Mouse (Mus musculus): Measurements from ENCODE around the gene Fam181a.

- TF ChIP-seq POLR2A (IDR thresholded peaks at IDR 0.05; ENCODE audit: low read depth, low read length): no peak
- TF ChIP-seq CTCF (IDR thresholded peaks at IDR 0.05; ENCODE audit: extremely low read depth, insufficient read length, insufficient replicate concordance, low read depth, low read length): no peak
These were observed 30.4 kb downstream of the Fam181a start for GRCm38 (mm10) chr12:103341212-103341611.
